Mouse (Mus musculus) ovary, postnatal 36 days (tissue): Measurements from ENCODE around the gene Phkg2.
A peak's percentile ranks its signal among the peaks of the same experiment; 100 is the strongest.

Experiments
- DNase-seq: peaks from one replicate; pipeline ENCODE4 v3.0.0; 2022; ENCODE audit warnings: low spot score, mixed read lengths

The Phkg2 gene

DNA sequence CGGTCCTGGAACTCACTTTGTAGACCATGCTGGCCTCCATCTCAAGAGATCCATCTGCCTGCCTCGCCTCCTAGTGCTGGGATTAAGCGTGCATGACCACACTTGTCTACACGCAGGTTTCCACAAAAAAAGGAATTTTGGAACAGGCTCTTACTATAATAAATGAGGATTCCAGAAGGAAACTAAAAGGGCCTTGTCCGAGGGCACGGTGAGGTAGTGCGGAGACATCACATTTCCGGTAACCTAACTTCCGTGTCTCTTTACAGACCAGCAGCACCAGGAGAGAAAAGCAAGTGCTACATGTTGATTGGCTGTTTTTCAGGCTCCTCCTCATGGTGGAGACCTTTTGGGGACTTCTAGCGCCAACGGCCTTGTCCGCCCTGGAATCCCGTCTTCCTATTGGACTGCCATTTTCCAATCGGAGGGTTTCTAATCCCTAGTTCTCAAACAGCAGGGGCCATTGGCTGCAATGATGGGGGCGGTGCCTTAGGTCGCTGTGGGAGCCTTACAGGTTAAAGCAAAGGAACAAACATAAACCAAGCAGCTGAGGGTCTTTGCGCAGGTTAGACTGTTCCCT is at the start of gene Phkg2:
Gene Phkg2, plus strand, starts transcription at position 446 of the 577 bp plus-strand sequence.
- DNase-seq: peak; percentile 81

DNA sequence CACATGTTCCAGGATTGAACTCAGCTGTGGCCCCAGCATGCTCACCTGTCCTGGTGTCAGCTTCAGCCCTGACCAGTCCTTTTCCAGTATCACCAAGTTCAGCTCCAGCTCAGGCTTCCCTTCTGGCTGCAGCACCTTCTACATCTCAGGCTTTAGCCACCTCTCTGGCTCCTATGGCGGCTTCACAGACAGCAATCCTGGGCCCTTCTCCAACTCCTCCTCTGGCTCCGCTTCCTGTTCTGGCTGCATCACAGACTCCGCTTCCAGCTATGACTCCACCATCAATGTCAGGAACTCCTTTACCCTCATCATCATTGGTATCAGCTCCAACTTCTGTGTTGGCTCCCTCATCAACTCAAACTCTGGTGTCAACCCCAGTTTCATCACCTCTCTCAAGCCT is 31.5 kb upstream of the Phkg2 start:
- DNase-seq: no peak

DNA sequence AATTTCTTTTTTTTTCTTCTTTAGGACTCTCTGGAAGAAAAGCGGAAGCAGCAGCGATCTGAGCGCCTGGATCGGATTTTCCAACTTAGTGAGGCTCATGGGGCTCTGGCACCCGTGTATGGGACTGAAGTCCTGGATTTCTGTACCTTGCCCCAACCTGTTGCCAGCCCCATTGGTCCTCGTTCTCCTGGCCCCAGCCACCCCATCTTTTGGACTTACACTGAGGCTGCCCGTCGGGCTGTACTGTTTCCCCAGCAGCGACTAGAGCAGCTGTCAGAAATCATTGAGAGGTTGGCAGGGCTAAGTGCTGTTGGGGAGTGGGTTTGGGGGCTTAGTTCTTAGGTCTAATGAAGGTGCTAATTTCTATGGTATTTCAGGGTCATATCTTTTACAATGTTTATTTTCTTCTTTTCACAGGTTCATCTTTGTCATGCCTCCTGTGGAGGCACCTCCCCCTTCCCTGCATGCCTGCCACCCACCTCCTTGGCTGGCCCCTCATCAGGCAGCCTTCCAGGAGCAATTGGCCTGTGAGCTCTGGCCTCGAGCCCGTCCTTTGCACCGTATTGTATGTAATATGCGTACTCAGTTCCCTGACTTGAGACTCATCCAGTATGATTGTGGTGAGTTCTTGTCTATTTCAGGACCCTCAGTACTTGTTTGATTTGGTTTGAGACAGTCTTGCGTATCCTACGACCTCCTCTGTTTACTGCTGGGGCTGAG is 23.9 kb upstream of the Phkg2 start:
- DNase-seq: no peak

DNA sequence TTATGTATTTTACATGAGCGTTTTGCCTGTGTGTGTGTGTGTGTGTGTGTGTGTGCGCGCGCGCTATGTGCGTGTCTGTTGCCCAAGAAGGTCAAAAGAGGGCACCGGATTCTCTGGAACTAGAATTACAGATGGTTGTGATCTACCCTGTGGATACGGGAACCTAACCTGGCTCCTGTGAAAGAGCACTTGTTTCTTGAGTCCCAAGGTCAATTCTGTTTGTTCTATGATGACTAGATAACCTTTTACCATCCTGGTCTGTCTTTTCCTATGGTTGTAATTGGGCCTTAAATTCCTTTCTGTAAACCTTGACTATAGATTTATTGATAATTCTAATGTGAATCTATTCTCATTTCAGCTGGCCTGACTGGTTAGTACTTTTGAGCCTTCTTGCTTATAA is 21.6 kb upstream of the Phkg2 start:
- DNase-seq: no peak

DNA sequence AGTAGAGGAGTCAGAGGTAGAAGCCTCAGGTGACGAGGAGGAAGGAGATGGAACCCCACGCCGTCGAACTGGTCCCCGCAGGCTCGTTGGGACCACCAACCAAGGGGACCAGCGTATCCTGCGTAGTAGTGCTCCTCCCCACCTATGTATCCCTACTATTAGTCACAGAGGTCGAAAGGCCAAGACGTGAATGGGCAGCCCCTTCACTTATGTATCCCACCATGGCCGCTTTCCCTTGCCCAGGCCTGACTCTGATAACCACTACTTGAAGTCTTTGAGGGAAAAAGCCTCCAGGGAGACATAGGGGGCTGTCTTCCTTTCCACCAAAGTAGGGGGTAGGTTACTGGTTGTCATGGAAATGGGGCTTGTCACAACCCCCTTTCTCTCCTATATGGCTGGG is 12.6 kb upstream of the Phkg2 start:
- no peak for DNase-seq

DNA sequence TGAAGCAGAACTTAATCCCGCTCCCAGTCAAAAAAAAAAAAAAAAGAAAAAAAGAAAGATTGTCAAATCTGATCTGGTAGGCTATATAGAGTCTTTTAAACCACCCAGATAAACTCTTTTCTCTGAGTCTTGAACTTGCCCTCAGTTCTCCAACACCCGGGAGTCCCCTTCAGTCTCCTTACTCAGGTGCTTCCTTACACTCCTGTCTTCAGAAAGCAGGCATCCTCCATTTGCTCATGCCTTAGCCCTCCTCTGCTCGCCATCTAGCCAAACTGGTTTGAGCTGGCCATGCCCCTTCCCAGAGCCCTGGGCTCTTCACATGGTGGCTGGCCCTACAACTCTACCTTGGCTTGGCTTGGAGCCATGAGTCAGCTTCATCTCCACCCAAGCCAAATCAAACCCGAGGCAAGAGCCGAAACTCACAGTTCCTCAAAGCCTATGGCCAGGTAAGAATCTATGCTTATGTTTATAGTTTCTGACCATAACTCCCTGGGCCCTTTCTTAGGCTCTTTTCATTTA is 11.7 kb upstream of the Phkg2 start, which contains the start of gene Tmem265:
Gene Tmem265, plus strand, starts transcription at position 51 of the 519 bp plus-strand sequence.
- DNase-seq: no peak

DNA sequence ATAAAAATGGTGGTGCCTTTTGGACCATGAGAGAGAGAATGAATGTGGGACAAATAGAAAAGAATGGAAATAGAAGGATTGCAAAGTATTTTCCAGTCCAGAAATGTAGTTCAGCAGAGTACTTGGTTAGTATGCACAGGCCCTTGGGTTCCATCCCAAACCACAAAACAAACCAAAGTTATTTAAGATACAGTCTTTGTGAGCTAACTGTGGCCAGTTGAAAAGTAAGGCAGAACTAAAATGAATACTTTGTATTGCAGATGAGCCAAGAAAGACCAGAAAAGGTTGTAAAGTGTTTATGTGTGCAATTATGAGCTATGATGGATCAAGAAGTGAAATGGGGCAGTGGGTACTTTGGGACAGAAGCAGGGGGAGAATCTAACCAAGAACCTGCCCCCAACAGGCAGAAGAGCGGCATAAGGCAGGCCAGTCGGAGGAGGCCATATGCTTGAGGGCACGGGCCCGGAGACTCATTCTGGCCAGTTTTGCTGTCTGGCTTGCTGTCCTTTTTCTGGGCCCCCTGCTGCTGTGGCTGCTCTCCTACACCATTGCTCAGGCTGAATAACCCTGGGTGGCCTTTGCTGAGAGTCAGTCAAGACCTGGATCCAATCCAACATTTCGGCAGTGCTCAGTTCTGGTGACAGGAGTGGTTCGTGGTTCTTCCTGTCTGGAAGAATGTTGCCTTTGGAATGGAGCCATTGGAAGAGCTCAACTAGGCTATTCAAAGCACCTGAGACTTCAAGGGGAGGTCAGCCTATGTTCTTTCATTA is 8.6 kb upstream of the Phkg2 start:
- no peak for DNase-seq

DNA sequence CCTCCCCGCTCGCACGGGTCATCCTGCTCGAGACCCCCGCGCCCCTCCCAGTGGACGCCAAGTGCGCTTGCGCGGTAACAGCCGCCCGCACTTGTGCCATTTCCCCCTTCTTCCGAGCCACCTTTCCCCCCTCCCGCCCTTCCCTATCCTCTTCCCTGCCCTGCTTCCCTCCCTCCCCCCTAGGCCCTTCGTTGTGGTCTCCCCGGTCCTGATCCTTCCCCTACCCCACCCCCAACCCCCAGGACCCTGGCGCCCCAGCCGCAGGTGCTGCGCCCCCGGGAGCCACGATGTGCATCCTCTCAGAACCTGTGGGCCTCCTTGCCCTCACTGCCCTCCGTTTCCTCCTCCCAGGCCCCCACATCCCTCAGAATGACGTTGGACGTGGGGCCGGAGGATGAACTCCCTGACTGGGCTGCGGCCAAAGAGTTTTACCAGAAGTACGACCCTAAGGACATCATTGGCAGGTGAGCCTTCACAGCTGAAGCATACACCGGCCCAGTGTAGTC is 416 bp downstream of the Phkg2 start:
- no peak for DNase-seq

DNA sequence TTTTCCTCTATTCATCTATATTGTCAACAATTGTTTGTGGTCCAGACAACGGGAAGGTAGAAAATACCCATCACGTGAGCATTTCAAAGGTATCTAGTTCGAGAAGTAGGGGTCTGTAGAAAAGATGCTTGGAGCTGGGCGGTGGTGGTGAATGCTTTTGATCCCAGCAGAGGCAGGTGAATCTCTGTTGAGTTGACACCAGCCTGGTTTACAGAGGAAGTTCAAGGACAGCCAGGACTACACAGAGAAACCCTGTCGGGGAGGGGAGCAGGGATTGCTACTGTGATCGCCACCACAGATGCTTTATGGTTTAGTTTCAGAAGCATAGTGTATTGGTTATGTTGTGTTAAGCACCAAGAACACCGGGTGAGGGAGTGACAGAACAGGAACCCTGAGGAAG is 975 bp downstream of the Phkg2 start:
- DNase-seq: no peak

DNA sequence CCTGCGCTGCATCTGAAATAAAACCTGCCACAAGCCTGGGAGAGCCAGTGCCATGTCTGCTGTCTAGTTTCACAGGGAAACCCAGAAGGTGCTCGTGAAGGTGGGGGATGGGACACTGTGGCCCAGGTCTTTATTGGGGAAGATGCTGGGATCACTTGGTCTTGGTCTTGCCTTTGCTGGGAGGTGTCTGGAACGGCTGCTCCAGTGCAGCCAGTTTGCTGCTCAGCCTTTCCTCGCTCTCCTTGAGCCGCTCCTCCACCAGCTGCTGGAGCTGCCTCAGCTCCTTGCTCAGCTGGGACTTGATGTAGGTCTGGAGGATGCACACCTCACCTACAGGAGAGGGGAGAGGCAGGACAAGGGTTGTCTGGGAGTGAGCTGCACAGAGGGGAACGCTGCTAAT is 10.1 kb downstream of the Phkg2 start:
- no peak for DNase-seq

DNA sequence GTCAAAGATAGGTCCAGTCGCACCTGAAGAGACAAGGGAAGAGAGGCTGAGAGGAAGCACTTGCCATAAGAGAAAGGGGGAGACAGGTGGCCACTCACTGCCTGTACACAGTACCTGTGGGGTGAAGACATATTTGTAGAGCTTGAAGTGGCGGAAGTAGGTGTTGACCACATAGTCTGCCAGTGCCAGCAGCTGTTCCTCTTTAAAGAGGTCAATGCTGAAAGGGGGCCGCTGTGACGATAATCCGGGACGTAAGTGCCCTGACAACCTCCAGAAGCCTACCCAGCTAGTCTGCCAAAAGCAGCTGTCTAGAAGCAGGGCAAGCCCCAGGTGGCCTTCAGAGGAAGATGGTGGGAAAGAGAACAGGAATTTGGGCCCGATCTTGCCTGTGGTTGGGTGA is 11.9 kb downstream of the Phkg2 start:
- DNase-seq: no peak

DNA sequence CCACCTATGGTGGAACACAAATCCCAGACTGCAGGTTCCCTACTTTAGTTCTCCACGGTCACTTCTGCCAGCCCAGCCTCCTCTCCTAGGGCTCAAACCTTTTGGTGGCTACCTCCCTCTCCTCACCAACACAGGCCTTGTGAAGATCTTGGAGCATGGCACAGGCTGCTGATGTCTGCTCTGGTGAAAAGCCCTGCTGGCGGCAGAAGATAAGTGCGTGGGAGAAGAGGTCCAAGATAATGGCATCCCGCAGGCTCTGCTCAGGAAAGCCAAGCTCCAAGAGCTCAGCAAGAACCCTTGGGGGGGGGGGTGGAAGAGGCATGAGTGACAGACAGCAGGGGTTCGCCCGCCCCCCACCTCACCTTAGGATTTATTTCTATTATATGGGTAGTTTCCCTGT is 13.0 kb downstream of the Phkg2 start:
- no peak for DNase-seq

DNA sequence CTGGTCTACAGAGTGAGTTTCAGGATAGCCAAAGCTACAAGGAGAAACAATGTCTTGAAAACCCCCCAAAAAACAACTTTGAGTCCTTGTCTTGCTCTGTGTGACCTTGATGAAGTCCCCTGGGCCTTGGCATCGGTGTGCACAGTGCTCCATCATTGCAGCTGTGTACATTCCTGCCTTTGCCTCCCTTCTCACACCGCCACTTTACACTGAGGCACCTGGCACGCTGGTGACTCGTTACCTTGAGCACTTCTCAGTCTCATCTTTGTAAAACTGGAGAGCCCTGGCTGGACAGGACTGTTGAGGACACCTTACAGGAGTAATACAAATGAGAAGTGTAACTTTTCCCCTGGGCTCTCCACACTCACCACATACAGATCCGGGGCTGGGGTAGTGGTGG is 14.1 kb downstream of the Phkg2 start:
- no peak for DNase-seq

DNA sequence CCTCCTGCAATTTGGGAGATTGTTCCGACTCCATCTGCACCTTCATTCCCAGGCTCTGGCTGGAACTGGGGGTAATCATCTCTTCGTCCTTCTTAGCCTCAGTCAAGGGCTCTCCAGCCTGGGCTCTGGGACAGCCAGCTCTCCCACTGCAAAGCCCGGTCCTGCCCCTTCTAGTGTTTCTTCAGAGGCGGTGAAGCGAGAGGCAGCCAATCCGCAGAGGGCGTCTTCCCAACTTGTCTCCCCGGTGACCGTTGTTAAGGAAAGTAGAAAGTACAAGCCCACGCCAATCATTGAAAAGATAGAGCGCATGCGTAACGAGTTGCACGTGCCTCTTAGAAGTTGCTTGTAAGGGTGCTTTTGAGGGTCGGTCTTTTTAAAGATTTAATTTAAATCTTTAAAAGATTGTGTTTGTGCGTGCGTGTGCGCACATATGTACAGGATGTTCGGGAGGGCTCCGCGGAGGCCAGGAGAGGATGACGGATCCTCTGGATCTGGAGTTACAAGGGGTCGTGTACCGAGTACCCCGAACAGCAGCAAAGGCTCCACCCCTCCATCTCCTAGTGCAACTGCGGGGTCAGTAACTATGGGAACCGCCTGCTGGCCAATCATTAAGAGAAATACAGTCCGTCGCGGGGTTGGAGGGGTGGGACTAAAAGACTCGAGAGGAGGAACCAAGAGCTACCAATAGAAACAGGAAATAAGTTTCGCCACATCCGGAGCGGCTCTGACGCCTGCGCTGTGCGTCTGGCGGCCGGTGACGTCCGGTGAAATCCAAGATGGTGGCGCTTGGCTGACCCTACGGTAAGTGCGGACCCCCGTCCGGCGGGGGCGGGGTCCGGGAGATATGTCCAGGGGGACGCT is 15.1 kb downstream of the Phkg2 start, which contains the start of the genes Ccdc189 and Rnf40:
Gene Ccdc189, minus strand, starts transcription at position 585 of the 861 bp plus-strand sequence.
Gene Rnf40, plus strand, starts transcription at position 757 of the 861 bp plus-strand sequence.
- DNase-seq: peak; percentile 88

DNA sequence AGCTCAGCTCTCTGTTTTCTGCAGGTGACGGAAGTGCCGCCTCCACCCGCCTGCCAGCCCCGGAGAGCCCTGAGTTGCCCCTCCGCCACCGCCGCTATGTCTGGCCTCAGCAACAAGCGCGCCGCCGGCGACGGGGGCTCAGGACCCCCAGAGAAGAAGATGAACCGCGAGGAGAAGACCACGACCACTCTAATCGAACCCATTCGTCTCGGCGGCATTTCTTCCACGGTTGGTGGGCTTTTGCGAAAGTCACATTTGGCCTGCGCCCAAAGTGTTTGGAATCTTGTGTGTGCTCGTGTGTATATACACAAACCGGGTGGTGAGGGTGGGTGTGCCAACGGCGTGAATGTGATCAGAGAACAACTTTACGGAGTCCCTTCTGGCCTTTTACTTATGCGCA is 15.8 kb downstream of the Phkg2 start:
- DNase-seq: no peak

DNA sequence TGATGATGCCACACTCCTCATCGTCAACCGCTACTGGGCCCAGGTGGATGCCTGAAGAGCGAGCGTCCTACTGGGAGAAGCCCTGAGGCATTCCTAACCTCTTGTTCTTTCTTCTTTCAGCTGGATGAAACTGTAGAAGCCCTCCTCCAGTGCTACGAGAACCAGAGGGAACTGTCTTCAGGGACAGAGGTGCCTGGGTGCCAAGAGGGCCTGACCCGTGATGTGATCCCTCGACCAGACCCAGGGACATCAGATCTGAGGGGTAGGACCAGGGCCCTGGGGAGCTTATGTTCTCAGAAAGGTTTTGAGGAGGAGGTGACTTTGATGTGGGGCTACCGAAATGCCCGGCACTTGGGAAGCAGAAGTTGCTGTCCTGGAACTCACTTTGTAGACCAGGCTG is 16.5 kb downstream of the Phkg2 start:
- DNase-seq: no peak

DNA sequence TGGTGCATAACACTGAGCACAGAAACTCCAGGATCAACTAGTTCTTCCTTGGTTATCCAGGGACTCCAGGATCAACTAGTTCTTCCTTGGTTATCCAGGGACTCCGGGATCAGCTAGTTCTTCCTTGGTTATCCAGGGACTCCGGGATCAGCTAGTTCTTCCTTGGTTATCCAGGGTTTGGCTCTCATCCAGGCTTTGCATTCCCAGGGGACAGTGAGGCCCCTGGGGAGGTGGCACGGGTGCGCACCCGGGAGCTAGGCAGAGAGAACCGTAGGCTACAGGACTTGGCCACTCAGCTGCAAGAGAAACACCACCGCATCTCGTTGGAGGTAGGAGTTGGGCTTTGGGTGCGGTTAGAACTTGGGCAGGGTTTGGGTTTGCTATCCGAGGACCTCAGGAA is 18.0 kb downstream of the Phkg2 start:
- DNase-seq: no peak

DNA sequence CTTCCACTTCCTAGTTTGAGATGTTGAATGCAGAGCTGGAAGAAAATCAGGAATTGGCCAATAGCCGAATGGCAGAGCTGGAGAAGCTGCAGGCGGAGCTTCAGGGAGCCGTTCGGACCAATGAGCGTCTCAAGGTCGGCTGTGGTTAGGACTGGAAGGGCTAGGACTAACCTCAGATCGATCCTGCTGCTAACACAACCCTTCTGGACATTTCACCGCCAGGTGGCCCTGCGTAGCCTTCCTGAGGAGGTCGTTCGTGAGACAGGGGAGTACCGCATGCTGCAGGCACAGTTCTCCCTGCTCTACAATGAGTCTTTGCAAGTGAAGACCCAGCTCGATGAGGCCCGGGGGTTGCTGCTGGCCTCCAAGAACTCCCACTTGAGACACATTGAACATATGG is 19.4 kb downstream of the Phkg2 start:
- DNase-seq: no peak

DNA sequence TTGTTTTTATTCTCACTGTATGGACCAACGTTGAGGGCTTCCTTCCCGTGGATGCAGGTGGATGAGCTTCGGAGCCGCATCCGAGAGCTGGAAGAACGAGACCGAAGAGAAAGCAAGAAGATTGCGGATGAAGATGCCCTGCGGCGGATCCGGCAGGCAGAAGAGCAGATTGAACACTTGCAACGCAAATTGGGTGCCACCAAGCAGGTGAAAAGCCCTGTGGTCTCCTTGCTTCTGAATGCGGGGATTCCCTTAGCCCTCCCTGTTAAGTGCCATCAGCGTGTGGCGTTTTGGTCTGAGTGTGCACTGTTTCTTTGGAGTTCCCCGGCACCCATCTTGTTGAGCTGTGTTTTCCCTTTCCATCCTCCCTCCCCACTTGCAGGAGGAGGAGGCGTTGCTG is 23.6 kb downstream of the Phkg2 start:
- DNase-seq: no peak

DNA sequence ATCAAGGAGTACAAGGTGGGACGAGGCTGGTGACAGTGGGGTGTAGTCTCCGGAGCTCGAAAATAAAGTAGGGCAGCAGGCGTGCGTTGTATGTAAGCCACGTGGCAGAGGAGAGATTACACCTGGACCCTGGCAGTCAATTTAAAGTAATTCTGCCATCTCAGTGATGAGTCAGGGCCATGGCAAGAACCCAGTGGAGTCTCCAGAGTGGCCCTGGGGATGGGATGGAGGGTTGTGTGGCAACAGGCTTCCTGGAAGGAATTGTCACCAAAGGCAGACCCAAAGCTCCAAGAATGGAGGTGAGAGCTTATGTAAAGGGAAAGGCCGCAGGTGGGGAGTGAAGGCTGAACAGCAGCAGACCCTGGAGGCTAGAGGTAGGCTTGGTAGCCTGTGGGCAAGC is 27.5 kb downstream of the Phkg2 start:
- no peak for DNase-seq

DNA sequence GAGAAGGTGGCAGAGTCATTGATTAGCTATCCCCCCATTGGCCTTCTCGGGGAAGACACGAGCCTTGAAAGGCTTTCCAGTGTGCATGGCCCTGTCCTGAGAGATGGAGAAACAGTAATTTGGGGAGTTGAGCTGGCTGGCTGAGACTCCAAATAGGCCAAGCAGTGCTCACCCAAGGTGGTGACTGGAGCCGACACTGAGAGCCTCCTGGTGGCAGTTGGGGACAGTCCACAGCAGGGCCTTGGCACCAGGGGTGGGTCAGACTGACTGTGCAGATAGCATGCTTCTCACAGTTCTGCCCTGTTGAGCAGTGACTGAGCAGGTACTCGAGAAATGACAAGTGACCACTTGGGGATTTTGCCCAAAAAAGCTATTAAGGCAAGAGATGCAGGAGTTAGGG is 28.6 kb downstream of the Phkg2 start:
- no peak for DNase-seq

DNA sequence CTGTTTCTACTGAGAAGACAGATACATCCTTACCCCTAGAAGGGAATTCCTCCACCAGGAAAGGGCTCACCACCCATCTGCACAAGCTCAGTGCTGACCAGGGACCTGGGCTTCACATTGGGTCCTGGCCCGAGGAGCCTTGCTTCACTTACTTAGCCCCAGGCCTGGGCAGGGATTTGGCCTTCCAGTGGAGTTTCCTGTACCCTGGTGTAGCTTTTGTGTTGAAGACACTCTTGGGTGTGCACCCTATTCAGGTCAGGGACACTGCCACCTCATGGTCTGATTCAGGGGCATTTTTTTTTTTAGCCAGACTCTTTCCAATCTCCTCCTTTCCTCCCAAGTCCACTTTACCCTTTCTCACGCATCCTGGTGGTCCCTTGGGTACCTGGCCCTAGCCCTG is 29.8 kb downstream of the Phkg2 start:
- DNase-seq: no peak
